Mouse (Mus musculus) bone marrow macrophage, adult 2 months (primary cell): ENCODE results near the gene Bnip2.

Experiments used
- CTCF ChIP-seq: IDR thresholded peaks from 2 replicates; pipeline ENCODE4 v1.5.1; 2012; ENCODE audit warnings: low read depth, mild to moderate bottlenecking, low read length, moderate library complexity
- POLR2A ChIP-seq: IDR thresholded peaks from 2 replicates; pipeline ENCODE4 v1.6.1; 2012; ENCODE audit warnings: mild to moderate bottlenecking, low read depth, low read length, borderline replicate concordance

GRCm38 (mm10) chr9:69940839-69941490, 48.3 kb upstream of the Bnip2 start:
- TF ChIP-seq CTCF (no peak), POLR2A (no peak)
